Mouse (Mus musculus): ENCODE data around the gene Lztr1. TPM values are rescaled to one million over a fixed set of nuclear protein-coding genes. Genes with fewer than 3 reads are reported as not detected.
A peak's percentile ranks its signal among the peaks of the same experiment; 100 is the strongest.

Gene Lztr1
- polyA plus RNA-seq, 1 experiment: 295 TPM

- DNase-seq: no peak
- 86% methylated on average over 4 of the region's 4 CpGs for WGBS
- H3K36me3 ChIP-seq (ENCODE audit: control insufficient read depth, insufficient read depth, low read length): no peaks in the 10 kb centered on the region
- H3K27me3 ChIP-seq (replicated peaks; ENCODE audit: control insufficient read depth, insufficient read depth, low read length): no peaks in the 10 kb centered on the region
- TF ChIP-seq POLR2A (IDR thresholded peaks at IDR 0.05; ENCODE audit: low read depth, low read length) (no peak), CTCF (conservative IDR thresholded peaks at IDR 0.05; ENCODE audit: insufficient read depth, insufficient read length, low read depth, low read length) (no peak)
- H3K4me3 ChIP-seq (ENCODE audit: insufficient read depth, low read depth, low read length): no peak overlapping the region
- no peaks in the 10 kb centered on the region; the same call in 1 of the 2 replicates for H3K4me1 ChIP-seq (ENCODE audit: control insufficient read depth, insufficient read depth, low read length)
- H3K27ac ChIP-seq (ENCODE audit: insufficient read depth, low read depth, low read length): no peak overlapping the region
Measured at GRCm38 (mm10) chr16:17556180-17556579, 47.7 kb downstream of the Lztr1 start.

GRCm38 (mm10) chr16:17556907-17557306, 48.4 kb downstream of the Lztr1 start:
- 60% methylated on average over 4 of the region's 4 CpGs for WGBS
- TF ChIP-seq CTCF (conservative IDR thresholded peaks at IDR 0.05; ENCODE audit: insufficient read depth, insufficient read length, low read depth, low read length) (no peak), POLR2A (IDR thresholded peaks at IDR 0.05; ENCODE audit: low read depth, low read length) (no peak)
- Histone ChIP-seq H3K36me3 (ENCODE audit: control insufficient read depth, insufficient read depth, low read length) (no peaks in the 10 kb centered on the region), H3K4me1 (ENCODE audit: control insufficient read depth, insufficient read depth, low read length) (no peaks in the 10 kb centered on the region; the same call in 1 of the 2 replicates), H3K27me3 (replicated peaks; ENCODE audit: control insufficient read depth, insufficient read depth, low read length) (no peaks in the 10 kb centered on the region), H3K27ac (ENCODE audit: insufficient read depth, low read depth, low read length) (no peak overlapping the region), H3K4me3 (ENCODE audit: insufficient read depth, low read depth, low read length) (no peak overlapping the region)
- no peak for DNase-seq

GRCm38 (mm10) chr16:17557947-17558480, 49.5 kb downstream of the Lztr1 start:
- DNase-seq: peak; percentile 70
- Histone ChIP-seq H3K4me1 (ENCODE audit: control insufficient read depth, insufficient read depth, low read length) (no peaks in the 10 kb centered on the region; the same call in 1 of the 2 replicates), H3K4me3 (ENCODE audit: insufficient read depth, low read depth, low read length) (no peak overlapping the region), H3K27ac (ENCODE audit: insufficient read depth, low read depth, low read length) (no peak overlapping the region), H3K27me3 (replicated peaks; ENCODE audit: control insufficient read depth, insufficient read depth, low read length) (no peaks in the 10 kb centered on the region), H3K36me3 (ENCODE audit: control insufficient read depth, insufficient read depth, low read length) (no peaks in the 10 kb centered on the region)
- peak; percentile 98 for TF ChIP-seq CTCF (conservative IDR thresholded peaks at IDR 0.05; ENCODE audit: insufficient read depth, insufficient read length, low read depth, low read length)
- TF ChIP-seq POLR2A (IDR thresholded peaks at IDR 0.05; ENCODE audit: low read depth, low read length): no peak
- 2% methylated on average over 5 of the region's 5 CpGs for WGBS

GRCm38 (mm10) chr16:17558811-17559210, 50.3 kb downstream of the Lztr1 start:
- H3K4me1 ChIP-seq (ENCODE audit: control insufficient read depth, insufficient read depth, low read length): no peaks in the 10 kb centered on the region; the same call in 1 of the 2 replicates
- no peak overlapping the region for H3K4me3 ChIP-seq (ENCODE audit: insufficient read depth, low read depth, low read length)
- 2% methylated on average over 5 of the region's 5 CpGs for WGBS
- H3K27ac ChIP-seq (ENCODE audit: insufficient read depth, low read depth, low read length): no peak overlapping the region
- H3K27me3 ChIP-seq (replicated peaks; ENCODE audit: control insufficient read depth, insufficient read depth, low read length): no peaks in the 10 kb centered on the region
- TF ChIP-seq POLR2A (IDR thresholded peaks at IDR 0.05; ENCODE audit: low read depth, low read length): no peak
- no peak for TF ChIP-seq CTCF (conservative IDR thresholded peaks at IDR 0.05; ENCODE audit: insufficient read depth, insufficient read length, low read depth, low read length)
- no peak for DNase-seq
- no peaks in the 10 kb centered on the region for H3K36me3 ChIP-seq (ENCODE audit: control insufficient read depth, insufficient read depth, low read length)

- no peaks in the 10 kb centered on the region for H3K36me3 ChIP-seq (ENCODE audit: control insufficient read depth, insufficient read depth, low read length)
- no peak overlapping the region for H3K27ac ChIP-seq (ENCODE audit: insufficient read depth, low read depth, low read length)
- peaks cover under 1% of the 10 kb centered on the region; the same call in 1 of the 2 replicates for H3K4me1 ChIP-seq (ENCODE audit: control insufficient read depth, insufficient read depth, low read length)
- H3K4me3 ChIP-seq (ENCODE audit: insufficient read depth, low read depth, low read length): no peak overlapping the region
- no peaks in the 10 kb centered on the region for H3K27me3 ChIP-seq (replicated peaks; ENCODE audit: control insufficient read depth, insufficient read depth, low read length)
- TF ChIP-seq POLR2A (IDR thresholded peaks at IDR 0.05; ENCODE audit: low read depth, low read length): no peak
- no peak for TF ChIP-seq CTCF (conservative IDR thresholded peaks at IDR 0.05; ENCODE audit: insufficient read depth, insufficient read length, low read depth, low read length)
- no peak for DNase-seq
- 86% methylated on average over 9 of the region's 9 CpGs for WGBS
Measured at GRCm38 (mm10) chr16:17559396-17560027, 51.0 kb downstream of the Lztr1 start.

GRCm38 (mm10) chr16:17561128-17561750, 52.8 kb downstream of the Lztr1 start, which contains the start of gene Lrrc74b:
Lrrc74b (minus strand) TSS chr16:17561247.
- WGBS: 6% methylated on average over 22 of the region's 22 CpGs
- TF ChIP-seq CTCF (conservative IDR thresholded peaks at IDR 0.05; ENCODE audit: insufficient read depth, insufficient read length, low read depth, low read length) (no peak), POLR2A (IDR thresholded peaks at IDR 0.05; ENCODE audit: low read depth, low read length) (no peak)
- H3K27ac ChIP-seq (ENCODE audit: insufficient read depth, low read depth, low read length): no peak within 1 kb of the TSS
- no peaks in the 10 kb centered on the region for H3K27me3 ChIP-seq (replicated peaks; ENCODE audit: control insufficient read depth, insufficient read depth, low read length)
- no peaks in the 10 kb centered on the region for H3K36me3 ChIP-seq (ENCODE audit: control insufficient read depth, insufficient read depth, low read length)
- H3K4me3 ChIP-seq (ENCODE audit: insufficient read depth, low read depth, low read length): peak within 1 kb of the TSS; percentile 18; the same call in 1 of the 2 replicates
- peak; percentile 43 for DNase-seq
- peaks cover 3% of the 10 kb centered on the region; the same call in 1 of the 2 replicates for H3K4me1 ChIP-seq (ENCODE audit: control insufficient read depth, insufficient read depth, low read length)

GRCm38 (mm10) chr16:17561751-17562208, 53.3 kb downstream of the Lztr1 start, which contains the start of gene P2rx6:
P2rx6 (plus strand) TSS chr16:17561885.
- H3K4me1 ChIP-seq (ENCODE audit: control insufficient read depth, insufficient read depth, low read length): peaks cover 3% of the 10 kb centered on the region; the same call in 1 of the 2 replicates
- no peaks in the 10 kb centered on the region for H3K36me3 ChIP-seq (ENCODE audit: control insufficient read depth, insufficient read depth, low read length)
- H3K4me3 ChIP-seq (ENCODE audit: insufficient read depth, low read depth, low read length): peak within 1 kb of the TSS; percentile 18; the same call in 1 of the 2 replicates
- H3K27ac ChIP-seq (ENCODE audit: insufficient read depth, low read depth, low read length): no peak within 1 kb of the TSS
- TF ChIP-seq POLR2A (IDR thresholded peaks at IDR 0.05; ENCODE audit: low read depth, low read length) (no peak), CTCF (conservative IDR thresholded peaks at IDR 0.05; ENCODE audit: insufficient read depth, insufficient read length, low read depth, low read length) (no peak)
- DNase-seq: peak; percentile 33
- no peaks in the 10 kb centered on the region for H3K27me3 ChIP-seq (replicated peaks; ENCODE audit: control insufficient read depth, insufficient read depth, low read length)
- 8% methylated on average over 10 of the region's 10 CpGs for WGBS
